Mouse (Mus musculus): Measurements from ENCODE around the gene Trappc3.

The Trappc3 gene

GRCm38 (mm10) chr4:126315931-126316330, 53.8 kb downstream of the Trappc3 start:
- DNase-seq: peak; percentile 73

DNA sequence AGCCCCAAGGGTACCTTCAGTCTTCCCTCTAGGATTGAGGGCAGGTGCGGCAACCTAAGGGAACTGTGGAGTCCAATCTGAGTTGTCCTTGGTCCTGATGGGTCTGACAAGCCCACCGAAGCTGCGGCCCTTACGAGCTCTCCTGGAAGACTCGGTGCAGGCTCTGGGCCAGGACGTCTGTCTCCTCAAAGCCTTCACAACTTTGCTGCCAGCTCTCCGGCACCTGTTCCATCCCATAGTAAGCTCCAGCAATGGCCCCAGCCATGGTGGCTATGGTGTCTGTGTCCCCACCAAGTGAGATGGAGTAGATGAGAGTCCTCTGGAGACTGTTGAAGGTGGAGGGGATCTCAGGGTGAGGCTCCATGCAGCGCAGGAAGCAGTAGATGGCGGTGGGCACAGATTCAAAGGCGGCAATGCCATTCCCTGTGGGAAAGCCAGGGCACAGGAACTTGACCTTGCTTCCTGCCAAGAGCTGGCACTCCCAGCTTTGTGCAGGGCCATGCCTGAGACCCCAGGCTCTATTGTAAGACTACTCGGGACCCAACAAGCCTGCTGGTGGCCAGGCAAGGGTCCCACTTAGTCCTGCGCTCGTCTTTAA, 54.4 kb downstream of the Trappc3 start:
- DNase-seq: no peak

GRCm38 (mm10) chr4:126319806-126320205, 57.7 kb downstream of the Trappc3 start:
- DNase-seq: no peak

- peak; percentile 100 for DNase-seq
These were observed 59.2 kb downstream of the Trappc3 start, which contains the start of gene Adprhl2 for GRCm38 (mm10) chr4:126321111-126321853. TSS of gene Adprhl2 (minus strand) at chr4:126321703.

DNA sequence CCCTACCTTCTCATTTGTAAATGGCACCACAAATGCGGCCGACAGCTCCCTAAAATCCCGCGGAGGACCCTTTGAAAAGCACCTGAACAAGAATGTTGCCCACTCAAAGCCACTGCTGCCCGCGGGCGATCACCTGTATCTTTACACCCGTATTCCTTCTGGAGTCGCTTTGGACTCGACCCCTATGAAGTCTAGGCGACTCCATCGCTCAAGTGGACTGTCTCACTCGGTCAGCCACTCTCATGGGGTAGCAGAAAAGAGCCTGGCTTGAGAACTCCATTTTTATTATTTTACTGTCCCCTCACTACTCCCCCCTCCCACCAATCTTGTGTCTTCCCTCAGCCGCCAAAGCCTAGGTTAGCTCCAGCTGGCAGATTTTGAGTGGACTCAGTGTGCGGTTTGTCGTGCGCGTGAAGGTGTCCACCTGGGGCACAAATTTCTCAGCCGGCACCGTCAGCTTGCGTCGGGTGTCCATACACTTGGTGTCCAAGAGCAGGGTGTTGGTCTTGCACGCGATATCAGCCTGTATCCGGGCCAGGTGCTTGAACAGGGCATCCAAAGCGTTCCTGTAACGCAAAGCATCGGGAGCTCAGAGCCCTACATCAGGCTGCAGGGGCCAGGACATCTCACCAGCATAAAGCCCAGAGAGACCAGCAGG, 59.9 kb downstream of the Trappc3 start:
- DNase-seq: no peak

DNA sequence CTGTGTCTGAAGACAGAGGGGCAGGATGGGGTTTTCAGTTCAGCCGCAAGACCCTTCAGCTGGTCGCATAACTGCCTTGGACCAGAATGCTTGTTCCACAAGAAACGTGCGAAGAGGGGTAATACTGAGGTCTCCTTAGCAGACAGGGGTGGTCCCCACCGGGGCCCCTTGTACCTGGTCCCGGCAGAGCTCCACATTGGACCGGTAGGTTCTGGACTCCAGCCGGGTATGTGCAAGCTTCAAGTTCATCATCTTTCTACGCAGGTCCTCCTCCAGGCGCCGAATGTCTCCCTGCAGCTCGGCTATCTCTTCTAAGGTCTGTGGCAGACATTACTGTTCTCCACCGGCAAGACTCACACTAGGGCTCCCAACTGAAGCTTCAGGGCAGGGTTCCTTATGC, 60.5 kb downstream of the Trappc3 start:
- DNase-seq: no peak

DNA sequence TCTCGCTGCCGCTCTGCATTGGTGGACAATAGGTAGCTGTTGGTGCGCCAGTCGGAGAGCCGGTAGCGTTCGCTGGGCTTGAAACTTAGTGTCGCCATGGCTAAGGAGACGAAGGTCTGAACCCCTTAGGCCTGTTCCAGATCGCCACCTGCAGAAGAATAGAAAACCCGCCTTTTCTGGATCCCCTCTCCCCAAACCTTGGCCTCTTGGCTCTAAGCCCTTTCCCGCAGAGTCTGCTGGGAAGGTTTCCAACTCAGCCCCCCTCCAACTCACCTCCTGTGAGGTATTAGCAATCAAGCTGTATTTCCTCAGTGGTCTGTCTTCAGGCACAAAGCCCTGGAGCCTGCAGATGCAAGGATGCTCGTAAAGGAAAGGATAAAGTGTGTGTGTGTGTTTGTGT, 62.7 kb downstream of the Trappc3 start:
- no peak for DNase-seq

DNA sequence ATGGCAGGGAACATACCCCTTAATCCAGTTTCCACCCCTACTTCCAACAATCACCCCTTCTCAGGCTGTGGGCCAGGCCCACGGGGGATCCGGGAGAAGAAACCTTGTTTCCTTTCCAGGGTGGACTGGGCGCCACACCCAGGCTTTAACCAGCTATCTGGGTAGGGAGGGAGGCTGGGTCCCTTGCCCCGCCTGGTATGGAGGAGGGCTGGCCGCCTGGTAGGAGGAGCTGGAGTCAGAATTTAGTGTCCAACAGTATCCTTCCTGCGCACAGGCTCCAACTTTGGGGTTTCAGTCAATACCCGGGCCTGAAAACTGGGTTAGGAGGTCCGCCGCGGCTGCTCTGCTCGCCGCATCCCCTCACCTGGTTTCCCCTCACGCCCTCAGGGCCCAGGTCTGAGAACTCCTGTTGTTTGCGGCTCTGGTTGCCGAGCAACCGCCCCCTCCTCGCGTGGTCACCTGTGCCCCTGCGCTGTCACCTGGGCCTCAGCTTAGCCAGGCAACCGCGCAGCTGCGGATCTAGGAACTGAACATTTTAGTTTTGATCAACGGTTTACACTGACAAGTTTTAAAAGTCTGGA, 63.2 kb downstream of the Trappc3 start, which contains the start of gene Tekt2:
Gene Tekt2 (minus strand): TSS at position 408 of the 581 bp plus-strand sequence.
- no peak for DNase-seq
